Mouse (Mus musculus) fibroblast of lung, adult 2 months (primary cell): ENCODE data around the gene Bricd5.

Source experiments
- DNase-seq: peaks from one replicate; pipeline ENCODE4 v3.0.0-alpha.2; 2011; ENCODE audit warnings: low read depth

Bricd5 gene

GRCm38 (mm10) chr17:24485090-24485860 lies 11.6 kb downstream of the Bricd5 start:
- DNase-seq = no peak

GRCm38 (mm10) chr17:24488186-24488661 lies 14.5 kb downstream of the Bricd5 start, which contains the start of gene Caskin1:
Gene Caskin1, plus strand, starts transcription at chr17:24488601.
- no peak for DNase-seq

- DNase-seq = no peak
Observed at GRCm38 (mm10) chr17:24488662-24489264, 15.1 kb downstream of the Bricd5 start.

GRCm38 (mm10) chr17:24489265-24490030 lies 15.8 kb downstream of the Bricd5 start:
- no peak for DNase-seq

- DNase-seq = no peak
Observed at GRCm38 (mm10) chr17:24490399-24490798, 16.7 kb downstream of the Bricd5 start.

GRCm38 (mm10) chr17:24494627-24495335 lies 21.1 kb downstream of the Bricd5 start:
- DNase-seq = no peak

- DNase-seq = no peak
Observed at GRCm38 (mm10) chr17:24495443-24495842, 21.8 kb downstream of the Bricd5 start.

GRCm38 (mm10) chr17:24496026-24496425 lies 22.3 kb downstream of the Bricd5 start:
- no peak for DNase-seq

GRCm38 (mm10) chr17:24502208-24502607 lies 28.5 kb downstream of the Bricd5 start:
- DNase-seq = no peak

GRCm38 (mm10) chr17:24504085-24504484 lies 30.4 kb downstream of the Bricd5 start:
- DNase-seq = no peak

GRCm38 (mm10) chr17:24505286-24505955 lies 31.7 kb downstream of the Bricd5 start:
- no peak for DNase-seq

- DNase-seq = no peak
Observed at GRCm38 (mm10) chr17:24506332-24507070, 32.8 kb downstream of the Bricd5 start.

- DNase-seq = no peak
Observed at GRCm38 (mm10) chr17:24507129-24507664, 33.5 kb downstream of the Bricd5 start.

- DNase-seq = no peak
Observed at GRCm38 (mm10) chr17:24507806-24508460, 34.2 kb downstream of the Bricd5 start.

- no peak for DNase-seq
Observed at GRCm38 (mm10) chr17:24513609-24514008, 39.9 kb downstream of the Bricd5 start.

- DNase-seq = no peak
Observed at GRCm38 (mm10) chr17:24514270-24515257, 40.9 kb downstream of the Bricd5 start.

GRCm38 (mm10) chr17:24520450-24520849 lies 46.8 kb downstream of the Bricd5 start:
- no peak for DNase-seq

- DNase-seq = no peak
Observed at GRCm38 (mm10) chr17:24524734-24525133, 51.0 kb downstream of the Bricd5 start.
